Mouse (Mus musculus) E14TG2a.4 (cell line): ENCODE measurements around the gene Slc1a4.
A peak's percentile ranks its signal among the peaks of the same experiment; 100 is the strongest.

Experiments used
- H3K27me3 ChIP-seq: 2 replicates; pipeline ENCODE4 v1.6.1; 2014; ENCODE audit warnings: low read length, control low read depth; ENCODE audit not compliant: insufficient read depth
- H3K36me3 ChIP-seq: 2 replicates; pipeline ENCODE4 v1.6.1; 2014; ENCODE audit warnings: low read length, control low read depth; ENCODE audit not compliant: insufficient read depth
- H3K4me1 ChIP-seq: replicated peaks from 2 replicates; pipeline ENCODE4 v1.6.1; 2014; ENCODE audit warnings: low read depth, low read length, control low read depth
- H3K4me3 ChIP-seq: replicated peaks from 2 replicates; pipeline ENCODE4 v1.5.1; 2014; ENCODE audit warnings: mild to moderate bottlenecking, low read length
- H3K9me3 ChIP-seq: 2 replicates; pipeline ENCODE4 v1.6.1; 2014; ENCODE audit warnings: low read length, control low read depth
- CTCF ChIP-seq: conservative IDR thresholded peaks from 2 replicates; pipeline ENCODE4 v1.5.1; 2014; ENCODE audit warnings: low read length
- NANOG ChIP-seq: IDR thresholded peaks from 2 replicates; pipeline ENCODE4 v1.6.1; 2014; ENCODE audit warnings: borderline replicate concordance, low read length, mixed read lengths
- POU5F1 ChIP-seq: IDR thresholded peaks from 2 replicates; pipeline ENCODE4 v1.6.1; 2014; ENCODE audit warnings: low read length, borderline replicate concordance

Gene Slc1a4

DNA sequence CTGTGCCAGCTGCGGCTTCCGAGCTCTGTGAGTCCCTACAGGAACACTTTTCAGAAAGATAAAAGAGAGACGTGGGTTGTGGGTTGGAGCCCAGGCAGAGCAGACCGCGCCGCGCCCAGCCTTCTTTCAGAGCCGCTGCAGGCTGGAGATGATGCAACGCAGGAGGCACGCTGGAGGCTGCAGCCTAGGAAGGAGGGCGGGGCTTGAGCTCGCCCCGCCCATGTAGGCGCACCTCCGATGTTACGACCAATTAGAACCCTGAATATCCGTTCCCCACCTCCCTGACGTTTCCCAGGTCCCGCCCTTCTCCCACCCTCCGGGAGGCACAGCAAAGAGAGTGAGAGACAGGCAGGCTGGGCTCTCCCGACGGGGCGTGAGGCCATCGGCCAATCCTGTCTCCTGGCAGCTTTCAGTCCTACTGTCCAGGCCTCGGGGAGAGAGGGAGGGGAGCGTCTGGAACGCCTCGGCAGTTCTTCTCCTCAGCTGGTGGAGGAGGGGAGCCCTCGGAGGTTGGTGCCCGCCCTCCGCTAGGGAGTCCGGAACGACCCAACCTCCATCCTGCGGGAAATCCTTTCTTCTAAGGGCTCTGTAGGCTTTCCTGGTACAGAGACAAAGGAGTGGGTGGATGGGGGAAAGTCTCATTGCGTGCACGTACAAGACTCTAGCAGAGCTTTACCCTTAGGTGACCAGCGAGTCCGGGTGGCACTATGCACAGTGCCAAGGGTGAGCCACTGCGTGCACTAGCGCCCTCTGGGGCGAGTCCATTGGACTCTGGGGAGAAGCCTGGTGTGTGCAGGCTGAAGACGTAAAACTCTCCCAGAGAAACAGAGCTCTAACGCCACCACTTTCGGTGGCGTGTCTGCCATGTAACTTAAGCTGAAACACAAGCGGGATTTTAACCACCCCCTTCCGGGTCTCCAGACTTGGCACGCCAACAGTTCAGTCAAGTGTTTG is at the start of gene Slc1a4:
Gene Slc1a4 (minus strand): TSS at position 153 of the 954 bp plus-strand sequence.
- peaks cover 52% of the 10 kb centered on the region for H3K4me1 ChIP-seq
- peaks cover 22% of the 10 kb centered on the region for H3K36me3 ChIP-seq
- H3K27me3 ChIP-seq = no peaks in the 10 kb centered on the region
- H3K9me3 ChIP-seq = peaks cover 8% of the 10 kb centered on the region; the same call in 1 of the 2 replicates
- H3K4me3 ChIP-seq = peak within 1 kb of the TSS; percentile 93
- TF ChIP-seq CTCF (peak; percentile 15; the same call in 1 of the 2 replicates), POU5F1 (no peak), NANOG (no peak)

GRCm38 (mm10) chr11:20380106-20380505 is 47.6 kb upstream of the Slc1a4 start:
- TF ChIP-seq CTCF = no peak
- no peak for TF ChIP-seq POU5F1
- no peak for TF ChIP-seq NANOG

DNA sequence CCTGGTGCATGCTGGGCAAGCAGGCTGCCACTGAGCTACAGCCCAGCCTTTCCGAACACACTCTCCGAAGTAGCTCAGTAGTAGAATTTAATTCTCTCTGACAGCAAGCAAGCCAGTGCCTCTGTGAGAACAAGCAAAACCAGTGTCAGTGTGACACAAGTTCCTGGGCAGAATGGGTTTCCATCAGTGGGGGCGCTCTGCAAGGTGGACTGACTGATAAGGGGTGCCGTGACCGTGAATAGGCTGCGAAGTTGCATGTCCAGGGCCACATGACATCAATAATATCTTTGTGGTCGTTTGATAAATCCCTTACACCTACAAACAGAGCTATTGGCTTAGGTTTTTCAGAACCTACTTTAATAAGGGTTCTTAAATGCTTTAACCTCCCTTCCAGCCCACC is 44.1 kb upstream of the Slc1a4 start:
- H3K4me1 ChIP-seq = peaks cover 32% of the 10 kb centered on the region
- TF ChIP-seq POU5F1 (no peak), CTCF (no peak), NANOG (no peak)
- no peaks in the 10 kb centered on the region for H3K36me3 ChIP-seq
- H3K4me3 ChIP-seq = no peak overlapping the region
- no peaks in the 10 kb centered on the region for H3K9me3 ChIP-seq
- no peaks in the 10 kb centered on the region for H3K27me3 ChIP-seq

More at GRCm38 (mm10) chr11:20380106-20380505, 47.6 kb upstream of the Slc1a4 start:
- Histone ChIP-seq H3K4me3 (no peak overlapping the region), H3K9me3 (no peaks in the 10 kb centered on the region), H3K36me3 (peaks cover 12% of the 10 kb centered on the region; the same call in 1 of the 2 replicates), H3K4me1 (peaks cover 25% of the 10 kb centered on the region), H3K27me3 (no peaks in the 10 kb centered on the region)

DNA sequence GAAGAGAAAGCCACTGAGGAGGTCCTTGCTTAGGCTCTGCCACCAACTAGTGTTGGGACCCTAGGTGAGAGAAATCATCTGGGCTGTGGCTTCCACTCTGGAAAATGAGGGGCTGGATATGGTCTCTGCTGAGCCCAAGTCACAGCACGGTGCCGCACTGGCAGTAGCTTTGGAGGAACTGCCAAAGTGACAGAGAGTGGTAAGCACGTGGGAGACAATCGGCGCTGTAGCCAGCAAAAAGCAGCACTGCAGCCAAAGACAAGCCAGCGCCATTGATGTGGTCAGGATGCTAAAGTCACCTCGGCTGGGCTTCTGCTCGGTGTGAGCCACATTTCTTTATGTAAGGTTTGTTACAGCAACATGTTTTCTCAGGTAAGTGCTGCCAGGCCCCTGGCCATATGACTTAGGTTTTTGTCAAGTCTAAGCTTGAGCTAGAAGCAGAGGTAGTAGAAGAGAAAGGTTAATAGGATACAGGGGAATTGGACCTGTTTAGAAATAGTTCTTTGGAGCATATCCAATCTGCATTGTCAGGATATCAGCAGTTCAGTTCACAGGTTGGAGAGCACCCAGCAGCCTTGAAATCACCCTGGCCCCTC is 40.2 kb upstream of the Slc1a4 start:
- TF ChIP-seq CTCF (no peak), POU5F1 (no peak), NANOG (no peak)

DNA sequence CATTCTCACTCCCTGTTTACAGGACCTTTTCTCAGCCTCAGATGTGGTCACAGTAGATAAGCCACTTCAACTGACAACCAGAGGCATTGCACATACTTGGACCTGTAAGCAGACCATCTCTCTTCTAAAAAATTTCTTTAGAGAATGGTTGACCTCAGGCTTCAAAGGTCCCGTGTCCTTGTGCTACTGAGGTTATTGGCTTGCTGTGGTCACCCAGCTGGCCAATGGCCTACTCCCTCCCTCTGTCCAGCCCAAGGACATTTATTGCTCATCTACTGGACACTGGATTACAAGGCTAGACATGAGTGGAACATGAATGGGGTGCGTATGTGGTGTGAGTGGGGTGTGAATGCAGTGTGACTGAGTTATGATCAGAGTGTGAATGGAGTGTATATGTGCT is 38.0 kb upstream of the Slc1a4 start:
- Histone ChIP-seq H3K27me3 (no peaks in the 10 kb centered on the region; the same call in 1 of the 2 replicates), H3K4me1 (peaks cover 20% of the 10 kb centered on the region), H3K4me3 (no peak overlapping the region), H3K9me3 (no peaks in the 10 kb centered on the region), H3K36me3 (no peaks in the 10 kb centered on the region)
- TF ChIP-seq POU5F1 = no peak
- no peak for TF ChIP-seq CTCF
- TF ChIP-seq NANOG = no peak

More for the DNA sequence above, 40.2 kb upstream of the Slc1a4 start:
- H3K4me3 ChIP-seq = no peak overlapping the region
- H3K27me3 ChIP-seq = no peaks in the 10 kb centered on the region
- peaks cover 37% of the 10 kb centered on the region for H3K4me1 ChIP-seq
- H3K9me3 ChIP-seq = no peaks in the 10 kb centered on the region
- H3K36me3 ChIP-seq = no peaks in the 10 kb centered on the region

DNA sequence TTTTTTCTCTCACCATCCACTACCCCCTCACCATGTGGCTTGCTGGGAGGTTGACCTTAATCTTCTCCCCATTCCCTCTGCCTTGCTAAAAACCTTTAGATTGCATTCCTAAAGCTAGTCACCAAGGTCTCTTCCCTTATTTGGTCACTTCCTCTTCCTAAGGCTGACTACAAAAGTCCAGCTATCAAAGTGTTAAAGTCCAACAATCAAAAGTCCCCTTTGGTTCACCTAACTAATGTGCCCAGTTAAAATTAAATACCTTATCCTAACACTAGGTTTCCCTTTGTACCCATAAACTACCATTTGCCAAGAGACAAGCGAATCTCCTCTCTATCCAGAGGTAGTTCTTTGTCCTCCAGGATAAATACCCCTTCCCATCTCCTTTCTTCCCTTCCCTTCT is 33.9 kb upstream of the Slc1a4 start:
- TF ChIP-seq POU5F1 (no peak), NANOG (no peak), CTCF (no peak)
- no peaks in the 10 kb centered on the region for H3K36me3 ChIP-seq
- H3K4me1 ChIP-seq = peaks cover 11% of the 10 kb centered on the region
- H3K9me3 ChIP-seq = peaks cover 8% of the 10 kb centered on the region
- no peaks in the 10 kb centered on the region; the same call in 1 of the 2 replicates for H3K27me3 ChIP-seq
- no peak overlapping the region for H3K4me3 ChIP-seq

DNA sequence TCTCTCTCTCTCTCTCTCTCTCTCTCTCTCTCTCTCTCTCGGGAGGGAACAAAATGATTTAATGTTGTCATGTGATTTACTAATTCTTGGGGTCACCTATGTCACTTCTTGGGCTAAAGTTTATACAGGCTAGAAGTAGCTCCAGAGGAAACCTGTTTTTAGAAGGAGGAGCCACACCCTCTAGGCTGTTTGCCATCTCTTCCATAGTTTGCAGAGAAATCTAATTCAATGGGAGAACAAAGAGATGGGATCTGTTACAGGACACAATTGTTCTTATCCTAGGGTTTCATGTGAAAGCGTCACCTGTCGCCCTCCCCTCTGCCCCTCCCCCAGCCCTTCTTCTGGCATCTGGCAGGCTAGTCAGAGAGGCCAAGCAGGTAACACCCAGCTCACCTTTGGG is 28.8 kb upstream of the Slc1a4 start:
- H3K27me3 ChIP-seq = no peaks in the 10 kb centered on the region; the same call in 1 of the 2 replicates
- peaks cover 34% of the 10 kb centered on the region for H3K4me1 ChIP-seq
- peaks cover 8% of the 10 kb centered on the region for H3K9me3 ChIP-seq
- no peak overlapping the region for H3K4me3 ChIP-seq
- TF ChIP-seq CTCF (no peak), NANOG (no peak), POU5F1 (no peak)
- H3K36me3 ChIP-seq = no peaks in the 10 kb centered on the region

DNA sequence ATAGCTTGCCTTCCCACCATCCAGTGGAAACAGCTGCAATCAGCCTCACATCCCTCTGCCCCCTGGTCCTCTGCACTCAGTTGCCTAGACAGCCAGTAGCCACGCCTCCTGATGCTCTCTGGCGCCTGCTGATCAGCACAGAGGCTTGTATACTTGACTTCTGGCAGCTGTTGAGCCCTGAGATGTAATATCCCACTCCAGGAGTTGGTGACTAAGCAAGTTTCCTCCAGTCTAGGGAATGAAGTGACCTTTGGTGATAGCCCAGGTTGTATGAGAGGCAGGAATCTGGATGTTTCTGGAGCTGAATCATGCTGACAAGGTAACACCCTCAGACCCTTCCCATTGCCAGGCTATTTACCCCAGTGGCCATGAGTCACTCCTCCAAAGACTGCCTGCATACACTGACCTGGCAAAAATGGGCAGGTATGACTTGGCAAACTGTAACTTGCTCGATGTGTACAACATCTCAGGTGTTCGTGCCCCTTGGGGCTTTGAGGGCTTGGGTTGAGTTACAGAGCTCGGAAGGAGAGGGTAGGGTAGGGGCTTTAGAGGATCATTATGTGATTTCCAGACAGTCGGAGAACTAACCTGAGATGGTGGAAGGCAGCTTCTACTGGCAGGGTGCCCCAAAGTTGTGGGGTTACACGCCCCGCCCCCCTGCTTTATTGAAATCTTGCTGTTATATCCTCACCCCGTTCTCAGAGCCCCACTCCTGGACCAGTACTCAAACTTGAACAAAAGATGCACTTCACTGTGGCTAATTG is 25.4 kb upstream of the Slc1a4 start:
- Histone ChIP-seq H3K27me3 (no peaks in the 10 kb centered on the region), H3K4me3 (no peak overlapping the region), H3K4me1 (peaks cover 47% of the 10 kb centered on the region), H3K9me3 (no peaks in the 10 kb centered on the region), H3K36me3 (no peaks in the 10 kb centered on the region)
- TF ChIP-seq NANOG (no peak; the same call in 1 of the 2 replicates), POU5F1 (no peak), CTCF (no peak)
